Mouse (Mus musculus) layer of hippocampus, postnatal 25 days (tissue): ENCODE data around the gene Gm10096. TPM values are rescaled to one million over a fixed set of nuclear protein-coding genes. Genes with fewer than 3 reads are reported as not detected.
"Not testable (repeated sequence)": the region's sequence is repeated elsewhere in the genome, so short reads cannot be mapped to it uniquely, and the experiment has no call there.

ENCODE experiments used
- DNase-seq, 2 experiments: peaks; one replicate each; pipeline ENCODE4 v3.0.0; 2022; ENCODE audit warnings: mixed read lengths in 2 of 2, low spot score in 1 of 2; ENCODE audit errors: extremely low spot score in 1 of 2
- total RNA-seq, 2 experiments: library from RNA; stranded (reverse); gene quantifications; 2 replicates each; pipeline ENCODE4 v1.2.3; 2021

The Gm10096 gene
- not detected for total RNA-seq

- not testable (repeated sequence) for DNase-seq
These were observed at the start of gene Gm10096 for GRCm38 (mm10) chrX:28954602-28955001. Gene Gm10096 (minus strand): TSS chrX:28954702.
